Mouse (Mus musculus) kidney, adult 2 months (tissue): ENCODE data around the gene Mpo. TPM values are rescaled to one million over a fixed set of nuclear protein-coding genes. Genes with fewer than 3 reads are reported as not detected.

Experiments used
- DNase-seq: peaks from one replicate; pipeline ENCODE4 v3.0.0; 2021
- H3K27ac ChIP-seq: fragments of 200-500 bp; 2 replicates; pipeline ENCODE4 v1.5.1; 2012; ENCODE audit warnings: low read depth, low read length, control low read depth, inconsistent platforms; ENCODE audit not compliant: insufficient read depth
- H3K27me3 ChIP-seq: fragments of 200-500 bp; replicated peaks from 2 replicates; pipeline ENCODE4 v1.6.1; 2012; ENCODE audit warnings: mild to moderate bottlenecking, moderate library complexity, low read length, inconsistent platforms; ENCODE audit not compliant: control insufficient read depth, insufficient read depth
- H3K36me3 ChIP-seq: fragments of 200-500 bp; 2 replicates; pipeline ENCODE4 v1.6.1; 2012; ENCODE audit warnings: mild to moderate bottlenecking, moderate library complexity, low read length, inconsistent platforms; ENCODE audit not compliant: control insufficient read depth, insufficient read depth
- H3K4me1 ChIP-seq: fragments of 200-500 bp; 2 replicates; pipeline ENCODE4 v1.6.1; 2011; ENCODE audit warnings: low read length; ENCODE audit not compliant: control insufficient read depth, insufficient read depth
- H3K4me3 ChIP-seq: fragments of 200-500 bp; 2 replicates; pipeline ENCODE4 v1.5.1; 2011; ENCODE audit warnings: mild to moderate bottlenecking, low read depth, low read length, control low read depth; ENCODE audit not compliant: insufficient read depth
- CTCF ChIP-seq: fragments of 200-500 bp; conservative IDR thresholded peaks from 2 replicates; pipeline ENCODE4 v1.5.1; 2011; ENCODE audit warnings: low read depth, mild to moderate bottlenecking, control low read depth, low read length, moderate library complexity, mixed read lengths; ENCODE audit not compliant: insufficient read depth, insufficient read length
- POLR2A ChIP-seq: fragments of 200-500 bp; IDR thresholded peaks from one replicate; pipeline ENCODE4 v1.6.1; 2011; ENCODE audit warnings: low read depth, low read length, control low read depth
- WGBS: fragments of 180-500 bp; shearing (Covaris S2); methylation state at CpG from one replicate; pipeline ENCODE4 v1.1.7; 2018; 5-methylcytosine and 5-hydroxymethylcytosine counted together
- polyA plus RNA-seq: library from polyadenylated mRNA; depleted of rRNA; stranded (reverse); fragments of >200 nt; gene quantifications from 2 replicates; pipeline ENCODE4 v1.2.3, GENCODE M21; 2012

The Mpo gene
- polyA plus RNA-seq, 1 experiment: 0.05 TPM

DNA sequence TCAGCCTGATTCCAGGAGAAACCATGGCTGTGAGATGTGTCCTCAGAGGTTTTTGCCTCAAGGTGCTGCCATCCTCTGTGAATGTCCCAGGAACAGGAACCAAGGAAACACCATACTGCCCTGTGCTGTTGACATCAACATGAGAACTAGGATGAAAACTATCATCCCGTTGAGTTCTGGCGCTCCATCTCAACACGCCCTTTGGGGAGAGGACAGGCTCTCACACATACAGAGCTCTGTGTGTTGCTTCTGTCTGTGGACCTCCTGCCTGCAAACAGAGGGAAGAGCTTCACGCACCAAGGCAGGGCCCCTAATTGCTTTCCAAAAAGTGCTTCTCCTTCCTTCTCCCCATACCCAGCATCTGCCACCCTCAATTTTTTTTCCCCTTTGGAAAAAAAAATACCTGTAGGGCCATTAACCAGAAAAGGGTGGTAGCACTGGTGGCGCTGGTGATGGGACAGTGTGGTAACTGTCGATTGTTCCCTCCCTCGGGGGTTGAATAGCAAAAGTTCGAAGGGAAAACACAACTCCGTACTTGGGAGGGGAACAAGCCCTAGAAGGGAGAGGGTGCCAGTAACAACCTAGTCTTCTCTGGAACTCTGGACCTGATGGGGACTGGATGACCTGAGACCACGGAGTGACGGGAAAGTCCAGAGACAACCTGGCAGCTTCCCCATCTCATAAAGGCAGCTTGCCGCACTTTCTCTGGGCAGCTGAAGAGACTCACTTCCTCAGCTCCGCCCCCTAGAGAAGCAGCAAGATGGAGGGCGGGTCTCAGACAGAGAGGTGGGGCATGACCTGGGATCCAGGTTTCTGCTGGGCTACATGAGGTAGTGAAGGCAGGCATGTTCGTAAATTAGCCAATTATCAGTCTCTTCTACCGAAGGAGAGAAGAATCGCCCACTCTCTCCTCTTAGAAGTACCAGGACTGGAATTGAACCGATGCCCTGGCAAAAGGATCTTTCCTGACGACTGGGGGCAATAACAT lies 45.0 kb upstream of the Mpo start:
- Histone ChIP-seq H3K27me3 (no peaks in the 10 kb centered on the region), H3K27ac (peak overlapping the region; percentile 2; the same call in 1 of the 2 replicates), H3K4me3 (no peak overlapping the region), H3K4me1 (no peaks in the 10 kb centered on the region), H3K36me3 (no peaks in the 10 kb centered on the region)
- DNase-seq: peak; percentile 30
- 29% methylated on average over 19 of the region's 19 CpGs for WGBS
- TF ChIP-seq CTCF (no peak), POLR2A (no peak)

DNA sequence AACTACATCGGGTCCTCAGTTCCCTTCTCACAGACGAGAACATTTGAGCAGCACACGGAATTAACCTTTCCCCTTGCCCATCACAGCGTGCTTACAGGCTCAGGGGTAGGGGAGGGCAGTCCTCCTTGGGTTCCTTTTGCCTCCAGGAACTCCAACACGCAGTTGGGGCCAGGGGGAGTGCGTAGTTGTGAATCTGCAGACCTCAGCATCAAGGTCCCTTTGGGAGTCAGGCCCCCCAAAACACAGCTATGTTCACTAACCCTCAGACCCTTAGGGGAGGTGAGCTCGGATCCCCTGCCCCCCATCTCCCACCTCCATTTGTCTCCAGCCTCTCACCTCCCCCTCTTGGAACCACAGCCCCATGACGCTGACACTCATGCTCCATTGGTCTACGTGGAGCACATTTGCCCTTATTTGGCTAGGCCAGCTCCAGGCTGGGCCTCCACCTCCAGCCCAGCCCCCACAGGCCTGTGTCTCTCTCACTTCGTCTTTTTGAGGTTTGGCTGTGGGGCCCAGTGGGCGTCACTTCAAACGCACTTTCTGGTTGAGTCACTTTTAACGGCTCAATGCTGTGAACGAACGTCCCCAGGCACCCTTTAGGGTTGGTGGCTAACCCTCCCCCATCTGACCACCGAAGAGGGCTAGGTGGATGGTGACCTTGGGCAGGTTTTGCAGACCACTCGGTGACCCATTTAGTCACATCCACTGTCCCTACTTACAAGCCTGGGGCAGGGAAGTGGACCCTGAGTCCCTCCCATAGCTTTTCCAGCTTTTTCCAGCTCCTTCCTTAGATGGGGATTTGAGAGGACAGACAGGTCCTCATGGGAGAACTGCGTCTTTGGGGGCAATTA lies 44.0 kb upstream of the Mpo start:
- 30% methylated on average over 18 of the region's 18 CpGs for WGBS
- Histone ChIP-seq H3K36me3 (no peaks in the 10 kb centered on the region), H3K27me3 (no peaks in the 10 kb centered on the region), H3K4me1 (no peaks in the 10 kb centered on the region), H3K4me3 (no peak overlapping the region), H3K27ac (peak overlapping the region; percentile 48; the same call in 1 of the 2 replicates)
- TF ChIP-seq CTCF: no peak
- no peak for TF ChIP-seq POLR2A
- peak; percentile 51 for DNase-seq

DNA sequence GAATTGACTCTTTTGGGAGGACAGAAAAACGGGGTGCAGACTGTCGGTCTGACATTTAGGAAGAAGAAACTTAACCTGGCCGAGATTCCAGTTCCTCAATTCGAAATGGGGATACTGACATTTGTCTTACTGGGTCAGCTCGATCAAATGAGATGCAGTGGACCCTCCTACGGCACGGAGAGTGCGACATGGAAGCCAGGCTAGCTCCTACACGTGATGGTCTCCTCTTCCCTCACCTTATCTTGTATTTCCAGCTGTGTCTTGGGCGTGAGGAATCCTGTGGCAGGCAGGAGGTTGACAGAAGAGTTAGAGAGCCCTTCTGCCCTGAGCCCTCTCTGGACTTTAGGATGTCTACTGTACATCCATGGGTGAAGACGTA lies 43.3 kb upstream of the Mpo start:
- no peak overlapping the region for H3K4me3 ChIP-seq
- no peaks in the 10 kb centered on the region for H3K27me3 ChIP-seq
- DNase-seq: no peak
- H3K4me1 ChIP-seq: no peaks in the 10 kb centered on the region
- no peaks in the 10 kb centered on the region for H3K36me3 ChIP-seq
- no peak for TF ChIP-seq CTCF
- no peak for TF ChIP-seq POLR2A
- peak overlapping the region; percentile 63; the same call in 1 of the 2 replicates for H3K27ac ChIP-seq
- WGBS: 76% methylated on average over 11 of the region's 11 CpGs

DNA sequence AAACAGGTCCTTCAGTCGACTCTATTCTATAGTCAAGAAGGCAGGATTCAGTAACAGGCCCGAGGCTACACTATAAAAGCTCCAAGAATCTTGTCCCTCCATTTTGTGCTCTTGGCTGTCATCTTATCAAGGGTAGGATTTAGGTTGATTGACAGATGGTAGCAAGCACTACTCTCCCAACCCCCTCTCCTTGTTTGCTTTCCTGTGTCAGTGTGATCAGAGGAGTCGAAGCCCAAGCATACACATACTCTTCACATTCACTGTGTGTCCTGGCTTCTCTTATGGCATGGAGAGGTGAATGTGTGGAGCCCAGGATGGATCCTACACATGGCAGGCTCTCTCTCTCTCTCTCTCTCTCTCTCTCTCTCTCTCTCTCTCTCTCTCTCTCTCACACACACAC lies 42.9 kb upstream of the Mpo start:
- TF ChIP-seq POLR2A (no peak), CTCF (no peak)
- WGBS: 75% methylated on average over 3 of the region's 3 CpGs
- H3K4me1 ChIP-seq: no peaks in the 10 kb centered on the region
- no peaks in the 10 kb centered on the region for H3K36me3 ChIP-seq
- no peak overlapping the region for H3K4me3 ChIP-seq
- H3K27ac ChIP-seq: no peak overlapping the region
- no peaks in the 10 kb centered on the region for H3K27me3 ChIP-seq
- DNase-seq: no peak

DNA sequence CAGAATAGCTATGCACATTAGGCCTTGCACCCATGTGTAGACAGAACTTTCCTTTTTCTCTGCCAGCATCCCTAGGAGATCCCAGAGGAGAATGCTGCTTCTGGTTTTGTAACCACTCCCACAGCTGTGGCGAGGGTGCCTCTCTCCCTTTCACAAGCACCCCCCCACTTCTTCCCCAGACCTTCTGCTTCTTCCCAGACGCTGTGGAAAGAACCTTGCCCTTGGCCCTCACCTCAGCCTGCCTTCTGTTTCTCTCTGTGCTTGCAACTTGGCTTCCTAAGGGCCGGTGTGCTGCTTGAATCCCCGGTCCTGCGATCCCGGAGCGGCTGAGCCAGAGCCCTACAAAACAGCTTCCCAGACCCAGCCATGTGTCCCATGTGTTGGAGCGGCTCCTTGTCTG lies 42.4 kb upstream of the Mpo start:
- TF ChIP-seq POLR2A (no peak), CTCF (no peak)
- Histone ChIP-seq H3K27me3 (no peaks in the 10 kb centered on the region), H3K4me1 (no peaks in the 10 kb centered on the region), H3K27ac (0 out of 2 replicates have a peak overlapping the region, but pooled peaks have one; percentile 0), H3K36me3 (no peaks in the 10 kb centered on the region), H3K4me3 (no peak overlapping the region)
- 78% methylated on average over 8 of the region's 8 CpGs for WGBS
- DNase-seq: no peak

DNA sequence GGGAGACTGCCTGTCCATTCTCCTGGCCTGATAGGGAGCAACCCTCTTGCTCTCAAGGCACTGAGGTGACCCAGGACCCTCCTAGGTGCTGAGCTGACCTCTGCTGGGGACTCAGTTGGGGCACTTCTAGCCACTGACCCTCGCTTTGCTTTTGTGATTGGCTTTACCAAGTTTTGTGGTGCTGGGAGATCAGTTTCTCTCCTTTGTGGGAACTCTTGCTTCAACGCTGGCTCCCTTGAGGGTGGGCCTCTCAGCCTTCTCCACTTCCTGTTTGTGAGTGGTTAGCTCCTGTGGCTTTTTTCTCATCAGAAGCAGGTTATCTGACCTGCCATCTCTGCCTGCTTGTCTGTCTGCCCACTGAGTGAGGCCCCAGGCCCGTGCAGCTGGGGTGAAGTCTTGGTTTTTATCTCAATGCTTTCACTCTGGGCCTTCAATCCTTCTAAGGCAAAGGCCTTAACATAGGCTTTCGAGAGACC lies 41.9 kb upstream of the Mpo start:
- 0 out of 2 replicates have a peak overlapping the region, but pooled peaks have one; percentile 0 for H3K27ac ChIP-seq
- no peak for TF ChIP-seq POLR2A
- no peak for TF ChIP-seq CTCF
- H3K36me3 ChIP-seq: no peaks in the 10 kb centered on the region
- no peaks in the 10 kb centered on the region for H3K27me3 ChIP-seq
- H3K4me1 ChIP-seq: no peaks in the 10 kb centered on the region
- H3K4me3 ChIP-seq: no peak overlapping the region
- DNase-seq: no peak
- WGBS: 71% methylated on average over 4 of the region's 4 CpGs
